Mouse (Mus musculus) c-Kit-positive CD71-positive TER-119-negative erythroid progenitor cells, embryonic 14.5 days (primary cell): ENCODE results near the gene Slc6a11.

Experiments
- DNase-seq: peaks from one replicate; pipeline ENCODE4 v3.0.0-alpha.2; 2013; ENCODE audit warnings: low read depth

The Slc6a11 gene

GRCm38 (mm10) chr6:114131122-114131872 lies at the start of gene Slc6a11:
Gene Slc6a11, plus strand, starts transcription at chr6:114131241.
- DNase-seq: no peak

GRCm38 (mm10) chr6:114087106-114087505 lies 43.9 kb upstream of the Slc6a11 start:
- peak; percentile 9 for DNase-seq

- DNase-seq: peak; percentile 21
Measured at GRCm38 (mm10) chr6:114089626-114090025, 41.4 kb upstream of the Slc6a11 start.

DNA sequence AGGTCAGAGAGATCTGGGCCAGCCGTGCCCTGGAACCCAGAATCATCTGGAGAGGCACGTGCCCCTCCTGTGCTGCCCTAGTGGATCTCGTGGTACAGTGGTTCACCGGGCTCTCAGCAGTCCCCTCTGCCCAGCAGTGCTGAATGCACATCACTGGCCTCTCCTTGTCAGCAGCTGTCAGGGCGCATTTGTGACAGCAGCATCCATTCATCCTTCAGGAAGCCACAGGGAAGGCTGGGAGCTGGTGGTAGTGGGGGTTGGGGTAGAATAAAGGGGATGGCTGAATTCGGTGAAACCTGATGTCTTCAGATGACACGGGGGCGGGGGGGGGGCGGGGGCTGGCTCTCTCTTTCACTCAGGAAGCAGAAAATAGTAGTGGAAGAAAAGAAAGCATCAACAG lies 38.8 kb upstream of the Slc6a11 start:
- no peak for DNase-seq

GRCm38 (mm10) chr6:114094251-114094650 lies 36.8 kb upstream of the Slc6a11 start:
- no peak for DNase-seq

GRCm38 (mm10) chr6:114096574-114096973 lies 34.5 kb upstream of the Slc6a11 start:
- no peak for DNase-seq

- DNase-seq: no peak
Measured at GRCm38 (mm10) chr6:114101923-114102322, 29.1 kb upstream of the Slc6a11 start.

GRCm38 (mm10) chr6:114119507-114119906 lies 11.5 kb upstream of the Slc6a11 start:
- no peak for DNase-seq

DNA sequence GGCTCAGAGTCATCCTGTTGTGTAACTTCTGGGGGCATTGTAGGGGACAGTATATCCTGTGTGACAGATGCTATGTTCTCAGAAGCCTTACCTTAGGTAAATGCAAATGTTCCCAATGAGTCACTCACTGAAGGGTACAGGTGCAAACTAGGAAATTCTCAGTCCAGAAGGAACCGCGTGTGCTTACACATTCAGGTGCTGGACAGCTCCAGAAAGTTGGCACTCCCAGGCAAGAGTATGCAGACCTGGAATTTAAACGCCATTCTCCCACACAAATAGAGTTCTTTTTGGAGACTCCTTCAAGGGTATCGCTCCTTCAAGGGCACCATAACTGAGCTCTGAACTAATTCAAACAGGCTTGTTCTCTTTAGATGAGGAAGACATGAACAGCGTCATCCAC lies 5.5 kb upstream of the Slc6a11 start:
- DNase-seq: no peak

DNA sequence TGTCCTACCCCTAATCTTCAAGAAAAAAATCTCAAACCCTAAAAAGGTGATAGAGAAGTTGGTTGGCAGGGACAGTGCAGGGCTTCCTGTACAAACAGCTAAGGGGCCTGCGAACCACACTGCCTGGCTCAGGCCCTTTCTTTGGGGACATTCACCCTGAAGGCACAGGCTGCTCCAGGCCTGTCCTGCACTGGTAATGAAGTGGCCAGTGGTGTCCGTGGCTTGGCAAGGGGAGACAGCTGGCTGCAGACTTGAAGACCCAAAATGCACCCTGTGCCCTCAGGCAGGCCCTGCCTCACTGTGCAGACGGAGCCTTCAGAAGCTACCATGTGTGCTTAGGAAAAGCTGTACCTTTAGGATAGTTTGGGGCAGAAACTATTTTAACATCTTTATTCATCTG lies 1.4 kb downstream of the Slc6a11 start:
- no peak for DNase-seq

DNA sequence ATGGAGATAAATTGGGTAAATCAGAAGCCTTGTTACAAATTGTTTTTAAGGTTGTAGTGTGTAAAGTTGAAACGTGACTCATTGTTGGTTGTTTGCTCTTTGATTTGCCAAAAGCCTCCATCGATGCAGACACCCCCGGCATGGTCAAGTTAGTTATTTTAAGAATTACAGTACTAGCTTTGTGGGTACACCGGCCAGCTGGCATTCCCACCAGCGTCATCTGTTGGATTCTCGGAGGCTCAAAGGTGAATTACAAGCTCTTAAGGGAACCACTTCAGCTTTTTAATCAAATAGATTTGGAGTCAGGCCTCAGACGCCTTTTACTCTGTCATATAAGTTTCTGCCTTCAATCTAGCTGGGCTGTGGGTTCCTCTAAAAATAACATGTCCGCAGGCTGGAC lies 1.9 kb downstream of the Slc6a11 start:
- no peak for DNase-seq

- DNase-seq: no peak
Measured at GRCm38 (mm10) chr6:114138970-114139369, 7.9 kb downstream of the Slc6a11 start.

- DNase-seq: no peak
Measured at GRCm38 (mm10) chr6:114141481-114141880, 10.4 kb downstream of the Slc6a11 start.

GRCm38 (mm10) chr6:114142480-114142879 lies 11.4 kb downstream of the Slc6a11 start:
- DNase-seq: no peak

DNA sequence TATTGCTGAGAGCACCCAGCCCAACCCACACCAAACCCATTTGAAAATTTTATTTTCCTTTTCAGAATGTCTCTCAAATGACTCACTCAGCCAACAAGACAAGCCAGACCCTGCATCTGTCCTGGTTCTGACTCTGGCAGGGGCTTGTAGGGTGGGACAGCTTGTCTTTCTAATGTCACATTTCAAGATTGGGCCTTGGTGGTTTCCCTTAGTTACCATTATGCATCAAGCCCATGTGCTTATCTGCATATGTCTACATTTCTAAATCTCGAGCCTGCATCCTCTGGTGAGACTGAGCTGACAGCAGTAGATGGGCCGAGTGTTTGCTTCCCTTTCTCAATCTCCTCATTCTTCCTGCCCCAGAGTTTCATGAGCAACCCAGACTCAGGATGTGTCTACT lies 12.5 kb downstream of the Slc6a11 start:
- no peak for DNase-seq

DNA sequence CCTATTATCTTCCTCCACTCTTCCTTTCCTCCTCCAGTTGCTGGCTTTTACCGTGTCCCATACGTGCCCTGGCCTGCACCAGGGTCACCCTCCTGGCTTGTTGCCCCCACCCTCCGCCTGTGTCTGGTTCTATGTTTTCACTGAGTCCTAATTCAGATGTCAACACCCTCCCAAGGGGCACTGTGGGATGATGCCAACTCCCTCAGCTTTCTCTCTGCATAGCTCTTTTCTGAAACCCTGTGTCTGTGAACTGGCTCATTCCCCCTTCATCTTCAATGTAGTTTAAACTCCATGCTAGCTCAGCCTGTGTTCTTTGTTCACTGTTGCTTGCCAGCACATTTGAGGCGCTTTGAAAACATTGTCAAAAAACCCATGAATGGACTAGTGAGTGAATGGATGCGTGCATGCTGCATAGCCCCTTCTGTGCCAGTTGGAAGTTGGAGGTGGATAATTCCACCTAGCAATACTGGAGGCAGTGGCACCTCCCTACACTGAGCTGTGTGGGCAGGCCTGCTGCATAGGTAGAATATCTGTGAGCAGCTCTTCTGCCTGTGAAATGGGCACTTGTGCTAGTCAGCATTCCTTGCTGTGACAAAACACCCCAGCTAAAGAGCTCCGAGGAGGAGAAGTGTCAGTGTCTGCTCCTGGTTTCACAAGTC lies 13.5 kb downstream of the Slc6a11 start:
- DNase-seq: no peak

GRCm38 (mm10) chr6:114145650-114146329 lies 14.7 kb downstream of the Slc6a11 start:
- peak; percentile 8 for DNase-seq

GRCm38 (mm10) chr6:114155720-114156119 lies 24.7 kb downstream of the Slc6a11 start:
- DNase-seq: no peak

- no peak for DNase-seq
Measured at GRCm38 (mm10) chr6:114158811-114159210, 27.8 kb downstream of the Slc6a11 start.

- no peak for DNase-seq
Measured at GRCm38 (mm10) chr6:114160732-114161131, 29.7 kb downstream of the Slc6a11 start.

- DNase-seq: no peak
Measured at GRCm38 (mm10) chr6:114174052-114174397, 43.0 kb downstream of the Slc6a11 start.

- no peak for DNase-seq
Measured at GRCm38 (mm10) chr6:114174398-114175140, 43.5 kb downstream of the Slc6a11 start.
